Mouse (Mus musculus) cortical plate, adult 2 months (tissue): ENCODE measurements at regions not wholly inside any gene's neighbourhood (a gene's known extent, or its start where the extent isn't known, plus 50 kb on each side); places are given as distances from the start of the nearest gene placed in this dataset.

Experiments
- CTCF ChIP-seq: fragments of 200-500 bp; IDR thresholded peaks from 2 replicates; pipeline ENCODE4 v1.5.1; 2011; ENCODE audit warnings: mild to moderate bottlenecking, control low read depth, low read length; ENCODE audit not compliant: insufficient read depth; ENCODE audit errors: extremely low read depth
- POLR2A ChIP-seq: fragments of 200-500 bp; IDR thresholded peaks from 2 replicates; pipeline ENCODE4 v1.6.1; 2011; ENCODE audit warnings: mild to moderate bottlenecking, low read length, control low read depth; ENCODE audit not compliant: insufficient read depth; ENCODE audit errors: extremely low read depth

- TF ChIP-seq CTCF (no peak), POLR2A (no peak)
These were observed 161.3 kb upstream of the Castor2 start for GRCm38 (mm10) chr5:133937967-133938918.
